Mouse (Mus musculus) frontal cortex, postnatal 10 days (tissue): ENCODE measurements around the gene Sik1.
"Not testable (repeated sequence)": the region's sequence is repeated elsewhere in the genome, so short reads cannot be mapped to it uniquely, and the experiment has no call there.

ENCODE experiments used
- DNase-seq, 2 experiments: peaks; one replicate each; pipeline ENCODE4 v3.0.0; 2022; ENCODE audit warnings: low spot score in 2 of 2, mixed read lengths in 1 of 2

Gene Sik1

GRCm38 (mm10) chr17:31855597-31856518 lies at the start of gene Sik1:
Gene Sik1, minus strand, starts transcription at chr17:31855804.
- peak; percentile 97 to 99 for DNase-seq

GRCm38 (mm10) chr17:31905201-31905790 lies 49.7 kb upstream of the Sik1 start:
- no peak for DNase-seq

GRCm38 (mm10) chr17:31904036-31904435 lies 48.4 kb upstream of the Sik1 start:
- no peak for DNase-seq

- DNase-seq: no peak
Observed at GRCm38 (mm10) chr17:31902630-31903198, 47.1 kb upstream of the Sik1 start.

- DNase-seq: no peak
Observed at GRCm38 (mm10) chr17:31901461-31902204, 46.0 kb upstream of the Sik1 start.

- DNase-seq: no peak
Observed at GRCm38 (mm10) chr17:31898941-31899340, 43.3 kb upstream of the Sik1 start.

GRCm38 (mm10) chr17:31897186-31897793 lies 41.7 kb upstream of the Sik1 start:
- no peak for DNase-seq

- DNase-seq: no peak
Observed at GRCm38 (mm10) chr17:31896751-31897150, 41.1 kb upstream of the Sik1 start.

- no peak for DNase-seq
Observed at GRCm38 (mm10) chr17:31896311-31896710, 40.7 kb upstream of the Sik1 start.

- no peak for DNase-seq
Observed at GRCm38 (mm10) chr17:31893371-31894060, 37.9 kb upstream of the Sik1 start.

- peak; percentile 35 to 46 for DNase-seq
Observed at GRCm38 (mm10) chr17:31892750-31893149, 37.1 kb upstream of the Sik1 start.

- DNase-seq: no peak
Observed at GRCm38 (mm10) chr17:31891858-31892257, 36.3 kb upstream of the Sik1 start.

GRCm38 (mm10) chr17:31890311-31890951 lies 34.8 kb upstream of the Sik1 start:
- DNase-seq: no peak

GRCm38 (mm10) chr17:31889446-31890201 lies 34.0 kb upstream of the Sik1 start:
- DNase-seq: no peak

- no peak for DNase-seq
Observed at GRCm38 (mm10) chr17:31888540-31888939, 32.9 kb upstream of the Sik1 start.

GRCm38 (mm10) chr17:31884676-31885075 lies 29.1 kb upstream of the Sik1 start:
- not testable (repeated sequence) for DNase-seq

GRCm38 (mm10) chr17:31879406-31879805 lies 23.8 kb upstream of the Sik1 start:
- DNase-seq: no peak

GRCm38 (mm10) chr17:31877650-31878141 lies 22.1 kb upstream of the Sik1 start:
- DNase-seq: peak; percentile 52 to 60

- no peak for DNase-seq
Observed at GRCm38 (mm10) chr17:31877181-31877581, 21.6 kb upstream of the Sik1 start.
